Mouse (Mus musculus): ENCODE results near the gene 1700042G07Rik.

- TF ChIP-seq POLR2A (IDR thresholded peaks at IDR 0.05; ENCODE audit: borderline replicate concordance, insufficient read depth, low read length) (no peak), CTCF (IDR thresholded peaks at IDR 0.05; ENCODE audit: borderline replicate concordance, insufficient read depth, low read depth, low read length) (no peak)
These were observed 1.4 kb downstream of the 1700042G07Rik start for GRCm38 (mm10) chr4:116174466-116175116.

Measured in cerebellum, adult 2 months (tissue).